Mouse (Mus musculus) midbrain, embryonic 14.5 days (tissue): ENCODE data around the gene Rnf181. TPM values are rescaled to one million over a fixed set of nuclear protein-coding genes. Genes with fewer than 3 reads are reported as not detected.

ENCODE experiments used
- ATAC-seq: fragments of 200-750 bp; cut with Nextera tagmentation; 2 replicates; pipeline ENCODE4 v1.8.0; 2017; ENCODE audit warnings: moderate number of reproducible peaks, moderate library complexity; ENCODE audit not compliant: low FRiP score, low TSS enrichment
- DNase-seq: peaks from one replicate; pipeline ENCODE4 v3.0.0-alpha.2; 2015
- H3K27ac ChIP-seq: fragments of 300-500 bp; sonication (generic); replicated peaks from 2 replicates; pipeline ENCODE4 v1.5.1; 2014; ENCODE audit warnings: mild to moderate bottlenecking, low read depth, low read length, moderate library complexity
- H3K27me3 ChIP-seq: fragments of 300-500 bp; sonication (generic); 2 replicates; pipeline ENCODE4 v1.6.1; 2014; ENCODE audit warnings: low read length, control low read depth, mixed read lengths; ENCODE audit not compliant: control insufficient read depth, insufficient read depth
- H3K36me3 ChIP-seq: fragments of 300-500 bp; sonication (generic); 2 replicates; pipeline ENCODE4 v1.6.1; 2014; ENCODE audit warnings: low read length, control low read depth; ENCODE audit not compliant: control insufficient read depth, insufficient read depth
- H3K4me1 ChIP-seq: fragments of 300-500 bp; sonication (generic); 2 replicates; pipeline ENCODE4 v1.6.1; 2014; ENCODE audit warnings: mild to moderate bottlenecking, antibody characterized with exemption, low read length, control low read depth; ENCODE audit not compliant: control insufficient read depth, insufficient read depth
- H3K4me2 ChIP-seq: fragments of 300-500 bp; sonication (generic); 2 replicates; pipeline ENCODE4 v1.6.1; 2014; ENCODE audit warnings: mild to moderate bottlenecking, low read length, moderate library complexity
- H3K4me3 ChIP-seq: fragments of 300-500 bp; sonication (generic); replicated peaks from 2 replicates; pipeline ENCODE4 v1.5.1; 2014; ENCODE audit warnings: low read depth, low read length
- H3K9ac ChIP-seq: fragments of 300-500 bp; sonication (generic); replicated peaks from 2 replicates; pipeline ENCODE4 v1.6.1; 2014; ENCODE audit warnings: mild to moderate bottlenecking, low read length, moderate library complexity
- H3K9me3 ChIP-seq: fragments of 300-500 bp; sonication (generic); 2 replicates; pipeline ENCODE4 v1.6.1; 2016; ENCODE audit warnings: low read length, control low read depth, mixed read lengths; ENCODE audit not compliant: control insufficient read depth
- WGBS: fragments of 180-500 bp; shearing (Covaris S2); extraction: QIAGEN DNeasy Blood & Tissue Kit; methylation state at CpG from one replicate; pipeline ENCODE4 v1.1.7; 2014; 5-methylcytosine and 5-hydroxymethylcytosine counted together
- polyA plus RNA-seq: library from polyadenylated mRNA; unstranded; fragments of >200 nt; fragmentation: Nextera tagmentation; extraction: Ambion mirVana; gene quantifications from 2 replicates; pipeline ENCODE4 v1.2.1, GENCODE M21; 2014

The Rnf181 gene
- polyA plus RNA-seq, 1 experiment from 2014 or later: 122 TPM

GRCm38 (mm10) chr6:72344396-72345073 is 22.2 kb downstream of the Rnf181 start:
- under 1% methylated on average over 42 of the region's 42 CpGs for WGBS
- ATAC-seq: peak; percentile 63

GRCm38 (mm10) chr6:72340481-72340880 is 26.3 kb downstream of the Rnf181 start:
- Histone ChIP-seq H3K36me3 (peaks cover 50% of the 10 kb centered on the region), H3K27me3 (no peaks in the 10 kb centered on the region), H3K9ac (no peak overlapping the region), H3K4me1 (peaks cover 14% of the 10 kb centered on the region), H3K27ac (no peak overlapping the region), H3K4me3 (no peak overlapping the region), H3K9me3 (no peaks in the 10 kb centered on the region), H3K4me2 (no peak overlapping the region)
- DNase-seq (no peak), ATAC-seq (no peak)
- WGBS: 61% methylated on average over 2 of the region's 2 CpGs

More at GRCm38 (mm10) chr6:72344396-72345073, 22.2 kb downstream of the Rnf181 start:
- H3K4me3 ChIP-seq: peak overlapping the region; percentile 95
- H3K4me1 ChIP-seq: peaks cover 35% of the 10 kb centered on the region
- H3K36me3 ChIP-seq: peaks cover 23% of the 10 kb centered on the region
- DNase-seq: no peak
- H3K9me3 ChIP-seq: no peaks in the 10 kb centered on the region
- H3K9ac ChIP-seq: peak overlapping the region; percentile 80
- H3K27me3 ChIP-seq: no peaks in the 10 kb centered on the region
- H3K4me2 ChIP-seq: peak overlapping the region; percentile 83
- H3K27ac ChIP-seq: peak overlapping the region; percentile 71

GRCm38 (mm10) chr6:72333111-72333510 is 33.6 kb downstream of the Rnf181 start:
- WGBS: 95% methylated on average over 5 of the region's 5 CpGs
- no peak overlapping the region for H3K4me2 ChIP-seq
- ATAC-seq (no peak), DNase-seq (no peak)
- H3K4me1 ChIP-seq: no peaks in the 10 kb centered on the region
- H3K36me3 ChIP-seq: peaks cover 81% of the 10 kb centered on the region
- H3K27ac ChIP-seq: no peak overlapping the region
- H3K9ac ChIP-seq: no peak overlapping the region
- H3K27me3 ChIP-seq: no peaks in the 10 kb centered on the region
- H3K4me3 ChIP-seq: no peak overlapping the region
- H3K9me3 ChIP-seq: no peaks in the 10 kb centered on the region

- no peak overlapping the region for H3K4me2 ChIP-seq
- no peaks in the 10 kb centered on the region for H3K9me3 ChIP-seq
- no peaks in the 10 kb centered on the region for H3K27me3 ChIP-seq
- peaks cover 78% of the 10 kb centered on the region for H3K36me3 ChIP-seq
- H3K9ac ChIP-seq: no peak overlapping the region
- ATAC-seq (no peak), DNase-seq (no peak)
- no peaks in the 10 kb centered on the region for H3K4me1 ChIP-seq
- H3K4me3 ChIP-seq: no peak overlapping the region
- no peak overlapping the region for H3K27ac ChIP-seq
- WGBS: 96% methylated on average over 4 of the region's 4 CpGs
Observed at GRCm38 (mm10) chr6:72330133-72330532, 36.6 kb downstream of the Rnf181 start.

- Histone ChIP-seq H3K9ac (no peak overlapping the region), H3K27me3 (no peaks in the 10 kb centered on the region), H3K9me3 (no peaks in the 10 kb centered on the region), H3K27ac (no peak overlapping the region), H3K4me3 (no peak overlapping the region), H3K4me2 (no peak overlapping the region), H3K4me1 (no peaks in the 10 kb centered on the region), H3K36me3 (peaks cover 78% of the 10 kb centered on the region)
- DNase-seq (no peak), ATAC-seq (no peak)
- WGBS: 94% methylated on average over 5 of the region's 5 CpGs
Observed at GRCm38 (mm10) chr6:72329019-72329418, 37.7 kb downstream of the Rnf181 start.

GRCm38 (mm10) chr6:72326274-72326673 is 40.5 kb downstream of the Rnf181 start:
- H3K27ac ChIP-seq: no peak overlapping the region
- no peak overlapping the region for H3K4me3 ChIP-seq
- WGBS: 85% methylated on average over 6 of the region's 6 CpGs
- H3K9ac ChIP-seq: no peak overlapping the region
- ATAC-seq (no peak), DNase-seq (peak; percentile 35)
- H3K4me2 ChIP-seq: no peak overlapping the region
- no peaks in the 10 kb centered on the region for H3K27me3 ChIP-seq
- H3K4me1 ChIP-seq: no peaks in the 10 kb centered on the region
- no peaks in the 10 kb centered on the region for H3K9me3 ChIP-seq
- H3K36me3 ChIP-seq: peaks cover 78% of the 10 kb centered on the region

GRCm38 (mm10) chr6:72323786-72324508 is 42.8 kb downstream of the Rnf181 start:
- H3K9ac ChIP-seq: no peak overlapping the region
- H3K27me3 ChIP-seq: no peaks in the 10 kb centered on the region
- H3K4me3 ChIP-seq: no peak overlapping the region
- no peak for DNase-seq
- H3K9me3 ChIP-seq: no peaks in the 10 kb centered on the region
- no peak for ATAC-seq
- no peak overlapping the region for H3K4me2 ChIP-seq
- 94% methylated on average over 6 of the region's 6 CpGs for WGBS
- H3K27ac ChIP-seq: no peak overlapping the region
- H3K4me1 ChIP-seq: no peaks in the 10 kb centered on the region
- peaks cover 92% of the 10 kb centered on the region for H3K36me3 ChIP-seq

- WGBS: 94% methylated on average over 3 of the region's 3 CpGs
- H3K4me3 ChIP-seq: no peak overlapping the region
- no peaks in the 10 kb centered on the region for H3K4me1 ChIP-seq
- peaks cover 91% of the 10 kb centered on the region for H3K36me3 ChIP-seq
- ATAC-seq (no peak), DNase-seq (no peak)
- H3K27me3 ChIP-seq: no peaks in the 10 kb centered on the region
- no peak overlapping the region for H3K9ac ChIP-seq
- no peaks in the 10 kb centered on the region for H3K9me3 ChIP-seq
- H3K27ac ChIP-seq: no peak overlapping the region
- H3K4me2 ChIP-seq: no peak overlapping the region
Observed at GRCm38 (mm10) chr6:72322936-72323335, 43.8 kb downstream of the Rnf181 start.

- Histone ChIP-seq H3K9ac (no peak overlapping the region), H3K9me3 (no peaks in the 10 kb centered on the region), H3K27me3 (no peaks in the 10 kb centered on the region), H3K4me1 (no peaks in the 10 kb centered on the region), H3K36me3 (peaks cover 81% of the 10 kb centered on the region), H3K4me3 (no peak overlapping the region), H3K27ac (no peak overlapping the region), H3K4me2 (no peak overlapping the region)
- ATAC-seq: no peak
- peak; percentile 62 for DNase-seq
- WGBS: 84% methylated on average over 11 of the region's 11 CpGs
Observed at GRCm38 (mm10) chr6:72319019-72319418, 47.7 kb downstream of the Rnf181 start.
